Mouse (Mus musculus) bone marrow macrophage, adult 2 months (primary cell): Measurements from ENCODE around the gene Sult5a1.

Experiments
- CTCF ChIP-seq: IDR thresholded peaks from 2 replicates; pipeline ENCODE4 v1.5.1; 2012; ENCODE audit warnings: low read depth, mild to moderate bottlenecking, low read length, moderate library complexity
- POLR2A ChIP-seq: IDR thresholded peaks from 2 replicates; pipeline ENCODE4 v1.6.1; 2012; ENCODE audit warnings: mild to moderate bottlenecking, low read depth, low read length, borderline replicate concordance

GRCm38 (mm10) chr8:123199864-123200263 is 41.7 kb upstream of the Sult5a1 start:
- TF ChIP-seq CTCF: no peak
- no peak for TF ChIP-seq POLR2A
